Mouse (Mus musculus): ENCODE data around the gene Hist1h4j. TPM values are rescaled to one million over a fixed set of nuclear protein-coding genes. Genes with fewer than 3 reads are reported as not detected.
"Not testable (repeated sequence)": the region's sequence is repeated elsewhere in the genome, so short reads cannot be mapped to it uniquely, and the experiment has no call there.

Gene Hist1h4j
- polyA plus RNA-seq, 1 experiment: 60.3 TPM

- Histone ChIP-seq H3K27ac (ENCODE audit: control insufficient read depth, insufficient read depth, low read length) (no peak overlapping the region; the same call in 1 of the 2 replicates), H3K36me3 (ENCODE audit: control insufficient read depth, insufficient read depth, low read length) (no peaks in the 10 kb centered on the region), H3K4me3 (ENCODE audit: control insufficient read depth, insufficient read depth, low read length) (no peak overlapping the region), H3K27me3 (ENCODE audit: control insufficient read depth, insufficient read depth, low read length) (no peaks in the 10 kb centered on the region), H3K4me1 (replicated peaks; ENCODE audit: control insufficient read depth, insufficient read depth, low read length) (peaks cover 8% of the 10 kb centered on the region)
- 74% methylated on average over 4 of the region's 4 CpGs for WGBS
- TF ChIP-seq POLR2A (IDR thresholded peaks at IDR 0.05; ENCODE audit: control insufficient read depth, extremely low read depth, insufficient read depth, low read length, poor library complexity) (no peak), CTCF (IDR thresholded peaks at IDR 0.05; ENCODE audit: borderline replicate concordance, control insufficient read depth, extremely low read depth, insufficient read depth, low read length, poor library complexity) (no peak)
- no peak for DNase-seq
These were observed 16.3 kb upstream of the Hist1h4j start for GRCm38 (mm10) chr13:21718381-21719080.

- H3K27me3 ChIP-seq (ENCODE audit: control insufficient read depth, insufficient read depth, low read length); H3K4me1 ChIP-seq (replicated peaks; ENCODE audit: control insufficient read depth, insufficient read depth, low read length); H3K36me3 ChIP-seq (ENCODE audit: control insufficient read depth, insufficient read depth, low read length); DNase-seq: not testable (repeated sequence)
- Histone ChIP-seq H3K4me3 (ENCODE audit: control insufficient read depth, insufficient read depth, low read length) (peak overlapping the region; percentile 48), H3K27ac (ENCODE audit: control insufficient read depth, insufficient read depth, low read length) (peak overlapping the region; percentile 67)
- 2% methylated on average over 21 of the region's 44 CpGs for WGBS
These were observed 13.6 kb upstream of the Hist1h4j start for GRCm38 (mm10) chr13:21721107-21721756.

GRCm38 (mm10) chr13:21721757-21722372 lies 13.0 kb upstream of the Hist1h4j start, which contains the start of gene Hist1h2bm:
TSS of gene Hist1h2bm (plus strand) at chr13:21722044.
- not testable (repeated sequence) for H3K36me3 ChIP-seq (ENCODE audit: control insufficient read depth, insufficient read depth, low read length); H3K27me3 ChIP-seq (ENCODE audit: control insufficient read depth, insufficient read depth, low read length); H3K4me1 ChIP-seq (replicated peaks; ENCODE audit: control insufficient read depth, insufficient read depth, low read length)
- H3K27ac ChIP-seq (ENCODE audit: control insufficient read depth, insufficient read depth, low read length): peak within 1 kb of the TSS; percentile 67
- under 1% methylated on average over 37 of the region's 37 CpGs for WGBS
- peak within 1 kb of the TSS; percentile 52 for H3K4me3 ChIP-seq (ENCODE audit: control insufficient read depth, insufficient read depth, low read length)
- peak; percentile 54; the same call in 1 of the 2 replicates for TF ChIP-seq POLR2A (IDR thresholded peaks at IDR 0.05; ENCODE audit: control insufficient read depth, extremely low read depth, insufficient read depth, low read length, poor library complexity)
- peak; percentile 67 for DNase-seq

- Histone ChIP-seq H3K4me3 (ENCODE audit: control insufficient read depth, insufficient read depth, low read length) (peak overlapping the region; percentile 52), H3K36me3 (ENCODE audit: control insufficient read depth, insufficient read depth, low read length) (no peaks in the 10 kb centered on the region), H3K4me1 (replicated peaks; ENCODE audit: control insufficient read depth, insufficient read depth, low read length) (peaks cover 5% of the 10 kb centered on the region), H3K27me3 (ENCODE audit: control insufficient read depth, insufficient read depth, low read length) (no peaks in the 10 kb centered on the region), H3K27ac (ENCODE audit: control insufficient read depth, insufficient read depth, low read length) (peak overlapping the region; percentile 63)
- no peak for DNase-seq
- 7% methylated on average over 11 of the region's 11 CpGs for WGBS
- no peak for TF ChIP-seq CTCF (IDR thresholded peaks at IDR 0.05; ENCODE audit: borderline replicate concordance, control insufficient read depth, extremely low read depth, insufficient read depth, low read length, poor library complexity)
- TF ChIP-seq POLR2A (IDR thresholded peaks at IDR 0.05; ENCODE audit: control insufficient read depth, extremely low read depth, insufficient read depth, low read length, poor library complexity): peak; percentile 5; the same call in 1 of the 2 replicates
These were observed 12.4 kb upstream of the Hist1h4j start for GRCm38 (mm10) chr13:21722373-21722925.

- peak; percentile 46 for DNase-seq
- peaks cover 5% of the 10 kb centered on the region for H3K4me1 ChIP-seq (replicated peaks; ENCODE audit: control insufficient read depth, insufficient read depth, low read length)
- H3K27me3 ChIP-seq (ENCODE audit: control insufficient read depth, insufficient read depth, low read length): no peaks in the 10 kb centered on the region
- peak overlapping the region; percentile 45 for H3K27ac ChIP-seq (ENCODE audit: control insufficient read depth, insufficient read depth, low read length)
- no peaks in the 10 kb centered on the region for H3K36me3 ChIP-seq (ENCODE audit: control insufficient read depth, insufficient read depth, low read length)
- no peak overlapping the region for H3K4me3 ChIP-seq (ENCODE audit: control insufficient read depth, insufficient read depth, low read length)
- 51% methylated on average over 5 of the region's 5 CpGs for WGBS
- no peak for TF ChIP-seq CTCF (IDR thresholded peaks at IDR 0.05; ENCODE audit: borderline replicate concordance, control insufficient read depth, extremely low read depth, insufficient read depth, low read length, poor library complexity)
- no peak for TF ChIP-seq POLR2A (IDR thresholded peaks at IDR 0.05; ENCODE audit: control insufficient read depth, extremely low read depth, insufficient read depth, low read length, poor library complexity)
These were observed 11.6 kb upstream of the Hist1h4j start for GRCm38 (mm10) chr13:21722993-21723836.

Measured in thymus, adult 2 months (tissue).